7 mouse cellular contexts compared by ENCODE assay signal in genomic region chr5:116024327-116024739, GRCm38 (mm10). TPM values are rescaled to one million over a fixed set of nuclear protein-coding genes. Genes with fewer than 3 reads are reported as not detected.
DNase-seq lines count a peak whose midpoint lies in the region; ATAC-seq lines count a peak whose summit lies in the region.

TSS of gene Prkab1 (minus strand) at chr5:116024508.

- under 1% methylated on average over 46 of the region's 46 CpGs for WGBS in embryonic facial prominence, embryonic 11.5 days
- under 1% methylated on average over 46 of the region's 46 CpGs for WGBS in limb, embryonic 11.5 days
- WGBS in midbrain, embryonic 14.5 days: under 1% methylated on average over 46 of the region's 46 CpGs

- H3K4me2 ChIP-seq in embryonic facial prominence, embryonic 11.5 days (ENCODE audit: low read depth, low read length): peak within 1 kb of the TSS; percentile 76
- peak within 1 kb of the TSS; percentile 60 for H3K4me2 ChIP-seq in limb, embryonic 11.5 days (ENCODE audit: low read depth, severe bottlenecking)
- peak within 1 kb of the TSS; percentile 93 for H3K4me2 ChIP-seq in midbrain, embryonic 14.5 days (ENCODE audit: low read length)

- H3K27ac ChIP-seq in embryonic facial prominence, embryonic 11.5 days (replicated peaks; ENCODE audit: low read depth, low read length): peak within 1 kb of the TSS; percentile 60
- peak within 1 kb of the TSS; percentile 70 for H3K27ac ChIP-seq in limb, embryonic 11.5 days (replicated peaks; ENCODE audit: low read depth, low read length)
- peak within 1 kb of the TSS; percentile 66 for H3K27ac ChIP-seq in midbrain, embryonic 14.5 days (replicated peaks; ENCODE audit: low read depth, low read length)

- peak within 1 kb of the TSS; percentile 73 for H3K4me3 ChIP-seq in embryonic facial prominence, embryonic 11.5 days (ENCODE audit: low read depth, low read length)
- H3K4me3 ChIP-seq in limb, embryonic 11.5 days (ENCODE audit: low read depth, low read length): peak within 1 kb of the TSS; percentile 79
- peak within 1 kb of the TSS; percentile 90 for H3K4me3 ChIP-seq in midbrain, embryonic 14.5 days (replicated peaks; ENCODE audit: low read depth, low read length)

- H3K27me3 ChIP-seq in embryonic facial prominence, embryonic 11.5 days (ENCODE audit: control insufficient read depth, insufficient read depth, low read length): no peaks in the 10 kb centered on the region
- H3K27me3 ChIP-seq in limb, embryonic 11.5 days (ENCODE audit: control insufficient read depth, insufficient read depth, low read length): no peaks in the 10 kb centered on the region
- no peaks in the 10 kb centered on the region for H3K27me3 ChIP-seq in midbrain, embryonic 14.5 days (ENCODE audit: control insufficient read depth, insufficient read depth, low read length)

- H3K36me3 ChIP-seq in embryonic facial prominence, embryonic 11.5 days (replicated peaks; ENCODE audit: control insufficient read depth, insufficient read depth, low read depth, low read length): peaks cover 8% of the 10 kb centered on the region
- peaks cover 9% of the 10 kb centered on the region; the same call in 1 of the 2 replicates for H3K36me3 ChIP-seq in limb, embryonic 11.5 days (ENCODE audit: control insufficient read depth, insufficient read depth, low read length)
- peaks cover 26% of the 10 kb centered on the region for H3K36me3 ChIP-seq in midbrain, embryonic 14.5 days (ENCODE audit: control insufficient read depth, insufficient read depth, low read length)

- peak; percentile 96 for ATAC-seq in embryonic facial prominence, embryonic 11.5 days (replicated peaks; ENCODE audit: insufficient number of reproducible peaks, low FRiP score, low TSS enrichment, low read depth)
- peak; percentile 95 for ATAC-seq in limb, embryonic 11.5 days (ENCODE audit: insufficient number of reproducible peaks, low FRiP score, low TSS enrichment, low read depth)
- peak; percentile 95 for ATAC-seq in midbrain, embryonic 14.5 days (ENCODE audit: low FRiP score, low TSS enrichment)

- DNase-seq in adrenal gland, postnatal 14 days: peak; percentile 97
- peak; percentile 97 for DNase-seq in embryonic facial prominence, embryonic 11.5 days (ENCODE audit: low spot score)
- DNase-seq in heart, adult 11 months: peak; percentile 100
- peak; percentile 90 for DNase-seq in kidney, adult 18-20 months
- peak; percentile 96 for DNase-seq in limb, embryonic 11.5 days (ENCODE audit: low spot score)
- peak; percentile 96 for DNase-seq in midbrain, embryonic 14.5 days
- peak; percentile 84 to 88 for DNase-seq in spleen, adult 18-20 months

- no peaks in the 10 kb centered on the region for H3K9me3 ChIP-seq in embryonic facial prominence, embryonic 11.5 days (replicated peaks; ENCODE audit: control insufficient read depth, low read length)
- H3K9me3 ChIP-seq in limb, embryonic 11.5 days (ENCODE audit: control insufficient read depth, low read length): no peaks in the 10 kb centered on the region
- H3K9me3 ChIP-seq in midbrain, embryonic 14.5 days (ENCODE audit: control insufficient read depth, low read length): no peaks in the 10 kb centered on the region

- H3K4me1 ChIP-seq in embryonic facial prominence, embryonic 11.5 days (ENCODE audit: control insufficient read depth, insufficient read depth, low read length): no peaks in the 10 kb centered on the region
- 0 out of 2 replicates have a peak, but pooled peaks cover 5% of the 10 kb centered on the region for H3K4me1 ChIP-seq in limb, embryonic 11.5 days (ENCODE audit: control insufficient read depth, insufficient read depth, low read length)
- H3K4me1 ChIP-seq in midbrain, embryonic 14.5 days (ENCODE audit: control insufficient read depth, insufficient read depth, low read length): peaks cover 10% of the 10 kb centered on the region; the same call in 1 of the 2 replicates

- peak within 1 kb of the TSS; percentile 85 for H3K9ac ChIP-seq in embryonic facial prominence, embryonic 11.5 days (replicated peaks; ENCODE audit: low read length)
- H3K9ac ChIP-seq in limb, embryonic 11.5 days (ENCODE audit: low read length): peak within 1 kb of the TSS; percentile 89
- H3K9ac ChIP-seq in midbrain, embryonic 14.5 days (replicated peaks; ENCODE audit: low read length): peak within 1 kb of the TSS; percentile 73

RNA-seq across cellular contexts. Expression of gene Prkab1, which starts in this region (rescaled TPM):
- 62.5 and 64.4 TPM in 2 replicates for total RNA-seq in adrenal gland, postnatal 14 days (2021)
- polyA plus RNA-seq in embryonic facial prominence, embryonic 11.5 days (2014; fragmentation: Nextera tagmentation; extraction: Ambion mirVana): 53.2 and 56.3 TPM in 2 replicates
- 67.1 and 70.5 TPM in 2 replicates for polyA plus RNA-seq in limb, embryonic 11.5 days (2014; fragmentation: Nextera tagmentation; extraction: Ambion mirVana)
- 46.7 and 49.1 TPM in 2 replicates for polyA plus RNA-seq in midbrain, embryonic 14.5 days (2014; fragmentation: Nextera tagmentation; extraction: Ambion mirVana)

Comparison
In these comparisons a context has a peak if more than half of its experiments do, and no peak if none do; other contexts are left out.
1. Peak in every context shown above with its lines: DNase-seq, ATAC-seq, H3K4me3 ChIP-seq and H3K27ac ChIP-seq.